Mouse (Mus musculus) spleen, postnatal 14 days (tissue): ENCODE data around the gene Klhl29.

Source experiments
- DNase-seq, 2 experiments: peaks; one replicate each; pipeline ENCODE4 v3.0.0; 2021 to 2022; ENCODE audit warnings: low spot score in 2 of 2

Gene Klhl29

GRCm38 (mm10) chr12:5254246-5254982, 121.1 kb downstream of the Klhl29 start:
- no peak for DNase-seq

GRCm38 (mm10) chr12:5253289-5254005, 122.0 kb downstream of the Klhl29 start:
- DNase-seq = no peak

DNA sequence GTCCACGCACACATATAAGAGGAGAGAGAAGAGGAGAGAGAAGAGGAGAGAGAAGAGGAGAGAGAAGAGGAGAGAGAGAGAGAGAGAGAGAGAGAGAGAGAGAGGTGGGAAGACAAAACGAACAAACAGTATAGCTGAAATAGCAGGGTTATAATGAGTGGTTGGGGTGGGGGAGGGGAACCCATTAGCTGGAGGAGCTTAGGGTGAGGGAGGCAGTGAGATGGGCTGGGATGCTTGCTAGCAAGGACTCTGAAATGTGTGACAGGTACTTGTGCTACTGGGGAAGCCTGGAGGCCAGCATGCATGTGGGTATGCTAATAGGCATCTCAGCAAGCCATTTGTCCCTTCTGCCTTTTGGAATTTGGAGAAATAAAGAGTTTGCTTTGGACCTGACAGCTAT, 122.9 kb downstream of the Klhl29 start:
- no peak for DNase-seq

DNA sequence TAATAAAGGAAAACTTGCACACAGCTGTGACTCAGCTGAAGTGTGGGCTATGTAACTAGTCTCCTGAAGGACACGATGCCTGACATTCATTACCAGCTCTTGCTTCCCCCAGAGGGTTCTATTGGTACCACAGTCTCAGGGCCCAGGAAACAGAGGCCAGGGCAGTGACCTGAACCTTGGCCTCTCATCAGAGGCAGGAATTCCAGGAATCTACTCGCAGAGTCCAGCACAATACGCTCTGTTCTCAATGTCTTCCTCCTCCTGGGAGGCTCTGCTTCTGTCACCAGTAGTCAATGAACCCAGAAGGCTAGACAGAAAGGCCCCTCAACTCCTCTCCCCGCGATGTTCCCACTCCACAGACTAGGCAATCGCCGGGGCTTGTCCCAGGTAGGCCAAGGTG, 125.4 kb downstream of the Klhl29 start:
- DNase-seq = no peak

DNA sequence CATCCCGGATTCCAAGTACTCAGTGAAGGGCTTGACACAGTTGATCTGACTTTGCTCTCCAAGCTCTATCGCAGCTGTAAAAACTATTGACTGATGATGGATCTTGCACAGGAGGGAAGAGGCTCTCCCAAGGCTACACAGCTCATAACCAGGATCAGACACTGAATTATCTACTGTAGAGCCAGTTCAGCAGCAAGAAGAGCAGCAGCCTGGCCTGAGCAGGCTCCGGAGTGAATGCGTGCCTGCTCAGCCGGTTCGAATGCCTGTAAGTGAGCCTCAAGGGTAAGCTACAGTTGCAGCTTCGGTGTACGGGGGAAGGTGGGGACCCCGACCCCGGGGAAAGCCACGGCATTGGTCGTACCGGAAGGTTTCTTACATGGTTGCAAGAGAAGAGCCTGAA, 126.4 kb downstream of the Klhl29 start:
- DNase-seq = no peak

DNA sequence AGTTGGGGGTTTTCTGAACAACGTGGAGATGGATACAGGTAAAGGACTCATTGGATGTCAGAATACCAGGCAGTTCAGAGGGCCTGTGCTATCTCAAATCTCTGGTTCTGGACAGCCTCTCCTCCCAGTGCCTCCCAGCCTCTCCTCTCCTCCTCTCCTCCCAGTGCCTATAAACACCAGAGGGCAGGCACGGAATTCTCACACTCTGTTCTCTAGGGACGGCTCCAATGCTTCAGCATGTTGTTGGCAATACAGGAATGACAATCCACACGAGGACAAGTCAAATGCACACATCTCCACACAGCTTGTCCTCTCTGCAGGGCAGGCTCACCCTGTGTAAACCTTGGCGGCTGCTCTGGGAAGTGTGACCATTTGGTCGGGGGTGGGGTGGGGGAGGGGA, 128.0 kb downstream of the Klhl29 start:
- no peak for DNase-seq

DNA sequence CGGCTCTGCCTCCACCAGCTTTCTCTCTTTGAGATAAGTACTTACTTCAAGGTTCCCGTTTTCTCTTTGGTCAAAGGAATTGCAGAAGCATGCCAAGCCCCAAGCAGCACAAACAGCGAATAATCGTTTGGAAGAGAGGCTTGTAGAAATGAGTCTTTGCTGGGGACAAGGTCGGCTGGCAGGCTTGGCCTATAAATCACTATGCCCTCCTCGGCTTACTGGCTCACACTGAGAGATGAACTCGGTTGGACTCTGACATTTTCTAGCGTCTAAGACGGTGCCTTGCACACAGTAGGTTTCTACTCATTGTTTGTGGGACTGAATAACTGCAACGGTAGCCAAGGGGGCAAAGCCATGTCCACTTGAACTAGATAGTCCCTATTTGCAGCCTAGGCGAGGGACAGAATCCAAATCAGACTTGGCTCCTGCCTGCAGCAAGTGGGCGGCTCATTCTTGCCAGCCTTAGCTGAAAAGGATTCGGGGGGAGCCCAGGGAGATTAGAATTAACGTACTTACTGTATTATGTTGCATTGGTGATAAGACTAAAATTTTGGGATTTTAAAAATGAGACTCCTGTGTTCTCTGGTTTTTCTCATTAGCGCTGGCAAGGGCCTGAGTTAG, 128.7 kb downstream of the Klhl29 start:
- DNase-seq = no peak

GRCm38 (mm10) chr12:5246193-5246621, 129.3 kb downstream of the Klhl29 start:
- DNase-seq = no peak

DNA sequence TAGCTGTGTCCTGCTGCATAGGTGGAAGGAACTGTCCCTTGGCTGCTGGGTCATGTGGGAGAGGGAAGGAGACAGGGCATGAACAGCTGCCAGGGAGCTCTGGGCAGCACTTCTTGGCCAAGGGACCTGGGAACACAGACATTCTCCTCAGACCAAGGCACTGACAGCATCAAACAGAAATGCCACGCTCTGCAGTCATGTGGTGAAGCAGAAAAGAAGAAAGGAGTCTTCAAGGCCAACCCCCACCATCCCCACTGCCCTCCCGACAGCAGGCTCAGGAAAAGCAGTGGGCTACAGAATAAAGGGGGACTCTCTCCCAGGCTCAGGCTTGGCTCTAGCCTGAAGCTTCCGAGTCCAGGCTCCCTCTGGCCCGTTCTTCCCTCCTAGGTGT, 130.3 kb downstream of the Klhl29 start:
- DNase-seq = no peak

- DNase-seq = no peak
Observed at GRCm38 (mm10) chr12:5244431-5245206, 130.9 kb downstream of the Klhl29 start.

DNA sequence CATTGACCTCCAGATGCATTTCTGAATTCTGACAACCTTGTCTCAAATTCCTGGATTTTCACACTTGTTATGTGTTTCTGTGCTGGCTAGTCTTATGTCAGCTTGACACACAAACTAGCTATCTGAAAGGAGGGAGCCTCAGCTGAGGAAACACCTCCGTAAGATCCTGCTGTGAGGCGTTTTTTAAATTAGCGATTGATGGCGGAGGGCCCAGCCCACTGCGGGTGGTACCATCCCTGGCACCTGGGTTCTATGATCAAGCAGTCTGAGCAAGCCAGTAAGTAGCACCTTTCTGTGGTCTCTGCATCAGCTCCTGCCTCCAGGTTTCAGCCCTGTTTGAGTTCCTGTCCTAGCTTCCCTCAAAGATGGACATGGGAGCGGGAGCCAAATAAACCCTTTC, 131.6 kb downstream of the Klhl29 start:
- no peak for DNase-seq

GRCm38 (mm10) chr12:5243449-5243848, 132.0 kb downstream of the Klhl29 start:
- DNase-seq = no peak

GRCm38 (mm10) chr12:5242551-5243330, 132.7 kb downstream of the Klhl29 start:
- DNase-seq = no peak

DNA sequence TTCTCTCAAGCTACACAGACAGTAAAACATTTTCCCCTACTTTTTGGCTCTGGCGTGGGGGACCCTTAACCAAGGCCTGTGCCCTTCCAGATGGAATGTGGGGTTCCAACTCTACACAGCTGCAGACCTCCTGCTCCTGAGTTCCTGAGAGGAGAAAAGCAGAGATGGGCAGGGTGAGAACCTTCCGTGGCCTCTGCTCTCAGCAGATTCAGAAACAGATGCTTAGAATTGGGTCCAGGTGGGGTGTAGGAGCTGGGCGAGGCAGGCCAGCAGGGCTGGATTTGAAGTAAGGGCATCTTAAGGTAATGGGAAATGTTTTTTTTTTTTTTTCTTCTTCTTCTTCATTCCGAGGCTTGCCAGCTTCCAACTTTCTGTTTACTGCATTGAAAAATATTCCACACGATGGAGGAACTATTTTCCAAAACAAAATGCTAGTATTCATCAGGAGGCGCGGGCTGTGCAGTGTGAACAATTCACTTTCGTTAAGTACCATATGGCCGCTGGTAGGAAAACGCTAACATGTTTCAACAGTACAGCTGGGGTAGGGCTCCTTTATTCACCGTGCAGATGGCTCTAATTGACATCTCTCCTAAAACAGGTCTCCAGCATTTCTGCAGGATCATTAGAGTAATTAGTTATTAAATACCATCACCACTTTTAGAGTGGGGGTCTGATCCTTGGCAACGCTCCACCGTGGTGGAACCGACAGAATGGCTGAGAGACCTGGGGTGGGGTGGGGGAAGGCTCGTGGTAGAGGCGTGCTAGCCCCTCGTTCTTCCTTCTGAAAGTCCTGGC, 135.8 kb downstream of the Klhl29 start:
- no peak for DNase-seq

- no peak for DNase-seq
Observed at GRCm38 (mm10) chr12:5237078-5237477, 138.4 kb downstream of the Klhl29 start.

DNA sequence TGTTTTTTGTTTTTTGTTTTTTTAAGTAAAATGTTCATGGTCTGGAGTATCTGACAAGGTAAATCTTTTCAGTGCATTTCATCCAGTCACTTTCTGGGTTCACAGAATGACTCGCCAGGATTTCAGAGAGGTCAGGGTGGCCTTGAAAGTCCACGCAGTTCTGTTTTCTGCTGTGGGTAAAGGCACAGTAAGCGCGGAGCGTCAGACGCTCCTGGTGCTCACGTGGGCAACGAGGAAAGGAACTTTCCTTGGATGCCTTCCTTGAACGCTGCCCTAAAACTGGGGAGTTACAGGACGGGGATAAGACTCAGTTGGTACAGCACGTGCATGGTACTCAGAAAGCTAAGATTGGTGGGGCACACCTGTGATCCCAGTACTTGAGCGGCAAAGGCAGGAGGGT, 139.9 kb downstream of the Klhl29 start:
- no peak for DNase-seq

- no peak for DNase-seq
Observed at GRCm38 (mm10) chr12:5230504-5230903, 145.0 kb downstream of the Klhl29 start.

- DNase-seq = no peak
Observed at GRCm38 (mm10) chr12:5226676-5227654, 148.5 kb downstream of the Klhl29 start.

GRCm38 (mm10) chr12:5223595-5223994, 151.9 kb downstream of the Klhl29 start:
- no peak for DNase-seq
